Mouse (Mus musculus): Measurements from ENCODE around the gene Pla2g3. TPM values are rescaled to one million over a fixed set of nuclear protein-coding genes. Genes with fewer than 3 reads are reported as not detected.

The Pla2g3 gene
- total RNA-seq, 2 experiments from 2014 or later, result 0.20 TPM; not detected in 1

GRCm38 (mm10) chr11:3519756-3520398 is 31.8 kb downstream of the Pla2g3 start:
- DNase-seq, result no peak

GRCm38 (mm10) chr11:3520919-3521318 is 32.8 kb downstream of the Pla2g3 start:
- DNase-seq, result no peak

GRCm38 (mm10) chr11:3521339-3522224 is 33.5 kb downstream of the Pla2g3 start:
- DNase-seq, result peak in 1 of 2 experiments; percentile 31

GRCm38 (mm10) chr11:3522285-3523000 is 34.4 kb downstream of the Pla2g3 start:
- DNase-seq, result no peak

GRCm38 (mm10) chr11:3523840-3524582 is 35.9 kb downstream of the Pla2g3 start:
- no peak for DNase-seq

GRCm38 (mm10) chr11:3525560-3525959 is 37.5 kb downstream of the Pla2g3 start:
- DNase-seq, result no peak

GRCm38 (mm10) chr11:3526207-3526606 is 38.1 kb downstream of the Pla2g3 start:
- DNase-seq, result no peak

- DNase-seq, result no peak
These were observed 39.1 kb downstream of the Pla2g3 start for GRCm38 (mm10) chr11:3526979-3527738.

- no peak for DNase-seq
These were observed 39.7 kb downstream of the Pla2g3 start for GRCm38 (mm10) chr11:3527766-3528165.

- DNase-seq, result no peak
These were observed 40.1 kb downstream of the Pla2g3 start for GRCm38 (mm10) chr11:3528208-3528607.

- DNase-seq, result no peak
These were observed 41.6 kb downstream of the Pla2g3 start for GRCm38 (mm10) chr11:3529476-3530252.

GRCm38 (mm10) chr11:3530731-3531130 is 42.6 kb downstream of the Pla2g3 start:
- no peak for DNase-seq

- DNase-seq, result no peak
These were observed 43.5 kb downstream of the Pla2g3 start for GRCm38 (mm10) chr11:3531634-3532033.

GRCm38 (mm10) chr11:3532101-3532931 is 44.2 kb downstream of the Pla2g3 start:
- DNase-seq, result no peak

- DNase-seq, result no peak
These were observed 45.4 kb downstream of the Pla2g3 start for GRCm38 (mm10) chr11:3533406-3533932.

GRCm38 (mm10) chr11:3534956-3535355 is 46.9 kb downstream of the Pla2g3 start:
- DNase-seq, result no peak

- DNase-seq, result peak; percentile 98 to 99
These were observed 47.4 kb downstream of the Pla2g3 start for GRCm38 (mm10) chr11:3535406-3535986.

GRCm38 (mm10) chr11:3536082-3536481 is 48.0 kb downstream of the Pla2g3 start:
- DNase-seq, result peak in 1 of 2 experiments; percentile 25
